Mouse (Mus musculus) WW6 (cell line): ENCODE data around the gene Tbkbp1.

Experiments
- DNase-seq: peaks from one replicate; pipeline ENCODE4 v3.0.0-alpha.2; 2013; ENCODE audit warnings: low read depth, low spot score

Tbkbp1 gene

DNA sequence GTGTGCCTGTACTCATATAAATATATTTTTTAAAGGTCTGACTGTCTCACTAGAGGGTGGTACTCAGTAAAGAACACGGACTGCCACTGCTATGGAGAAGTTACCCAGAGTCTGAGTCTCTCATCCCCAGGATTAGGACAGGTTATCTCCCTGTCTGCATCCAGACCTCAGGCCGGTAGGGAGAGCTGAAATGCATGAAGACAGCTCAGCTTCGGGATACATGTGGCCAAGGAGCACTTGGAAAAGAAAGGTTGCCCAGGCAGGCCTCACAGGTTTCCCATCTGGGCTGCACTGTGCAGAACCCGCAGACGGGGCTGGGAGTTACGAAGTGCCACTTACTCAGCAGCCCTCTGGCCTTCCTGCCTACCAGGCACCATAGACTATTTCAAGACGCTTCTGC lies 5.7 kb upstream of the Tbkbp1 start:
- DNase-seq = no peak

DNA sequence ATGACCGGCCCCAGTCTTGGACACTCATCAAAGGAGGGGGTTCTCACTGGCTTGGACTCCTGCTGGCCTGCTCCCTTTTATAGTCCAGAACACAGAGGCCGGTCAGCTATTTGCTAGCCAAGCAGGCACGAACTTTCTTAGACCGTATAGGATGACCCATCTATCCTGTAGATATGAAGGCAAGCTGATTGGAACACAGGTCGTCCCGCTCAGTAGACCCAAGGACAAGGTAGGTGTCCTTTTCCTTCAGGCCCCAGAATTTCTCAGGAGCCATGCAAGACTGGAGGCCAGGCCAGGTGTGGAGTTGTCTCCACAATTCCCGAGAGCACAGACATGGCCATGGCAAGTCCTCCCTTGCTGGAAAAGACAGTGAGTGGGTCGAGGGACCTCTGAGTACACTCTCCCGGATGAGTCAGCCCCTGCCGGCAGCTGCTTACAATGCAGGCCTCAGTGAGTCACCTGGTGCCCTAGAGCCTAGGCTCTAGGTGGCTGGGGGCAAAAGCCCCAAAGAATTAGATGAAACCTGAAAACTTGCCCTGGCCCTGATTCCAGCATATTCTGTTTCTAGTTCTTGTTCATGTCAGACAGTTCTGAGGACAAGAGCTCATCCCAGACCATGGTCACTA lies 1.5 kb upstream of the Tbkbp1 start:
- DNase-seq = no peak

DNA sequence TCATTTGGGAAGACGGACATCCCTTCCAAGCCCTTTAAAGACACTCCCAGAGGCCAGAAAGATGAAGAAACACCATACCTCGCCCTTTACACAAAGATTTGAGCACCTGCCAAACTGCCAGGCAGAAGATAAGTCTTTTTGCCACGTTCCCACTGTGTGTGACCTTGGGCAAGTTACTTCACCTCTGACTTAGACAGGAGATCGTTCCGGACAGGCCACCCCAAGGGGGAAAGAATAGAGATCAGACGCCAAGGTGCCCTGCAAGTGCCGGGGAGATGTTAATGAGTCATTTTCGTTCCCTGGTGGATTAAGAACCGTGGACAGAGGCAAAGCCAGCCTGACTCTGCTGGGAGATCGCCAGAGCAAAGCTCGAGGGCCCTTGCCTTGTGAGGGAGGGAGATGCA lies 730 bp upstream of the Tbkbp1 start:
- DNase-seq = no peak

DNA sequence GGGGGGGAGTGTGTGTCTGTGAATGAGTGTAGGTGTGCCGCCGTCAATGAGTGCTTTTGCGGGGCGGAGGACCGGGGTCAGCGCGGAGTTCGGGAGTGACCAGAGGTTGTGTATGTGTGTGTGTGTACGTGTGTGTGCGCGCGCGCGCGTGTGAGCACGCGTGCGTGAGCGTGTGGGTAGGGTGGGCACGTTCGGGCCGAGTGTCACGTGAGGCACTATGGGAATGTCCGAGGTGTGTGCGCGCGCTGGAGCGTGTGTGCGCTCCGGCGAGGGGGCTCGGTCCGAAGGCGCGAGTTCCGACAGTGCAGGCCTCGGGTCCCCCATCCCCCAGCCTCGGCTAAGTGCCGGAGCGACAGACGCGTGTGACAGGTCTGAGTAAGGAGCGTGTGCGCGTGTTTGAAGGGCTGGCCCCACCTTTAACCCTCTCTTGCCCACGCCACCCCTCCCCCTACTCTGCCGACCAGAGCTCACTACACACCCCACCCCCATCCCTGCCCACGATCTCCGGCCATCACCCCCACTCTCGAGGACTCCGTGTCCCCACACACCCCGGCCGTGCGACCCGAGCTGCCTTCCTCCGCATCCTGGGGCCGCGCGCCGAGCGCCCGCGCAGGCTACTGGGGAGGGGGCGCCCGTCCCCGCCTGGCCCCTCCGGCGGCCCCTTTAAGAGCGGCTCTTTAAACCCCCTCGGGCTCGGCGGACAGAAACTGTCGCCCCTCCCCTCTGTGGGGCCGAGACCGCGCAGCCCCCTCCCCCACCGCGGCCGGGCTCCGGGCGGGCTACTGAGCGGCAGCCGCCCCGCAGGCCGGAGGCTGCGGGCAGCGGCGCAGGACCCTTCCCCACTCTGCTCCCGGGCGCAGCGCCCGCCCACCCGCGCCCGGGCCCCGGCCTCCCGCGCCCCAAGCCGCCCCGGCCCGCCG lies 624 bp downstream of the Tbkbp1 start:
- no peak for DNase-seq

DNA sequence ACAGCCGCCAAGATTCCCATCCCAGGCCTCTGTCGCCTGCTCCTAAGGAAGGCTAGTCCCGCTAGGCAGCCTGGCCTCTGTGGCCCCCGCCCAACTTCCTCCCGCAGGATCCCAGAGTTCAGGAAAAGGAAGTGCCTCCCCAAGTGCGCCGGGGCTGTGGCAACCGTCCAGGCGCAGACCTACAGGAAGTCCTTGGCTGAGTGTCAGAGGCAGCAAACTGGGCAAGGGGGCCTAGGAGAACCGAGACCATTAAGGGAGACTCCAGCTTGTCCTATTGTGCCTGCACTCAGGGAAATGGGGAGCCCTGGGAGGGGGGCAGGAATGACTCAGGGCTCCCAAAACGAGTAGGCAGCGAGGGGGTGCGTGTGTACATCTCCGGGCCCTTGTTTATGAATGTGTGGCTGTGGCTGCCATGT lies 1.3 kb downstream of the Tbkbp1 start:
- DNase-seq = no peak

DNA sequence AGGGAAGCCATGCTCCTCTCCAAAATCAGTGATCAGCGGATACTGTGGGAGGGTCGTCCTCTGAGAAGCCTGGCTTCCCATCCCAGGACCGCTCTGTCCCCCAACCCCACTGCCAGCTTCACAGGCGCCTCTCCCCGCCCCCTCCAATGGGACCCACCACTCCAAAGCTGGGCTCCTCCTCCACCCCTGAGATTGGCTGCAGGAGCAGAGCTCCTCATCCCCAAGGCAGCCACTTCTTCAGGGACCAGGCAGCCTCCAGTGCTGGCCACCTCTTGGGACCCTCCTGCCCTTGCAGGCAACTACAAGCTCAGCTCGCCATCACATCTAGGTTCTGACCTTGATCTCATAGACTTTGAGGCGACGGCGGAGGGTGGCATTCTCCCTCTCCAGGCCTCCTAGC lies 2.3 kb downstream of the Tbkbp1 start:
- no peak for DNase-seq

DNA sequence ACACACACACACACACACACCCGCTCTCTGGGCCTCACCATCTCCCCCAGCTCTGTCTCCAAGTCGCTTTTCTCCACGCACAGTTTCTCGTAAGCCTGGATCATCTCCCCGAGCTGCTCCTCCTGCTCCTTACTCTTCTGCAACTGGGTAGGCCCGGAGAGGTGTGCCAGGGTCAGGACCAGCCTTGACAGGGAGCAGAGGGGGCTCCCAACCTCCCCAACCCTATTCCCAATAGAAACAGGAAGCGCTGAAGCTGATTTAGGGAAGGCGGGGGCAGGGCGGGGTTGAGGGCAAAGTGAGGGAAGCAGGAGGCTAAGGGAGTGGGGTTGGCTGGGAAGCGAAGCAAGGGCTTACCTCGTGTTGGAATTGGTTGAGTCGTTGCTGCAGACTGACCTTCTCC lies 2.7 kb downstream of the Tbkbp1 start:
- no peak for DNase-seq

DNA sequence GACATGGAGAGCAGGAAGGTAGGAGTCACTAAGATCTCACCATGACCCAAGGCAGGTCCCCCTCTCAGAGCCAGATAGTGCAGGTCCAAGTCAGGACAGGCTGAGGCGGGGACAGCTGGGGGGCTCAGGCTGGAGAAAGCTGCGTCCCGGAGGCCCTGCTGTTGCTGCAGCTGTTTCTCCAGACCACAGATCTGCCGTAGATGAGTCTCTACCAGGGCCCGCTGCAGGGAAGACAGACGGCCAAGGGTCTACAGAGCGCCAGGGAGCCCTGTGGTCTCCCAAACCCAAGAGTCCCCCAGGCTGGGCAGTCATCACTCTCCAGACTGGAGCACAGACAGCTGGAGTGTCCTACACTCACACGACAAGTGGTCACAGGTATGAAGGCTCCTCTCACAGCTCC lies 4.0 kb downstream of the Tbkbp1 start:
- no peak for DNase-seq

DNA sequence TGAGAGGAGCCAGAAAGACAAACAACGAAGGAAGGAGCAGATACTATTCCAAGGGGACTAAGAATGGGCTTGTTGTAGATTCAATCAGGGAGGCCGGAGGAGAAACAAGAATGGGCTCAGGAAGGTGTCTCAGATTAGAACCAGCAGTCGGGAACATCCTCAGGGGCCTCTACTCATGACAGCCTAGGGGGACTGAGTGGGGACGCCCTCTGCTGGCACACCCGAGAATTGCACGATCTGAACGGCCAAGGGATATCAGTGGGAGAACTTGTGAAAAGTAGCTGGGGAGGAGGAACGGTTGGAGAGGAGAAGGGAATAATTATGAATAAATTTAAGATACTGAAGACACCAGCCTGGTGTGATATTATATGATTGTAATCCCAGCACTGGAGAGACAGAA lies 4.6 kb downstream of the Tbkbp1 start:
- DNase-seq = peak; percentile 78

DNA sequence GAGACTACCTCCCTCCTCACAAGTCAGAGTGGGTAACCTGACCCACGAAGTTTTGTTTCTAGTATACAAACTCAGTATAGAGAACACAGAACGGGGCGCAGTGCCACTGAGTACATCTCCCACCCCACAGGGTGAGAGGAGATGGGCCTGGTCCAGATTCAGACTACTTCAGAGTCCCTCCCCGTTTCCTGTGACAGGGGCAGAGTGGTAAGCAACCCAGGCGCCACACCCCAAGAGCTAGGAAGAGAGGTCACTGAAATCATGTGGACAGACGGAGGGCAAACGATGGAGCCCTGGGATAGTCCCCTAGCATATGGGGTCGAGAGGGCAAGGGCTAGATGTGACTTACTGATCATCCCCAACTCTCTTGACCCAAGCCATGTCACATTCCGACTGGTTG lies 5.3 kb downstream of the Tbkbp1 start:
- DNase-seq = no peak

DNA sequence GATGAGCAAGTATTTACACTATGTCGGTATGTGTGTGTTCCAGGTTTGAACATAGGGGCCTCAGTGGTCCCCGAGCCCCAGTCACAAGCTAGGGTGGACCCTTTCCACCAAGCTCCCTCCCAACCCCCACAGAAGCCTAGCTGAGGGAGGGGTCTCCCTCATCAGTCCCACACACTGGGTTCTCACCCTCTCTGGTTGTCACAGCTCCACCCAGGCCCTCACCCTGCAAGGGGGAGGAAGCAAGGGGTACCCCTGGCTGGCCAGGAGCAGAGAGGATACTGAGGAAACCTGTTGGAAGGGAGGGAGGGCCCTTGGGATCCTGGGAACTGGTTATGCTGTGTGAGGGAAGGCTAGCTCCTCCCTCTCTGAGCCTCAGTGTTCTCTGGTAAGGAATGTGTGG lies 6.0 kb downstream of the Tbkbp1 start:
- DNase-seq = no peak

DNA sequence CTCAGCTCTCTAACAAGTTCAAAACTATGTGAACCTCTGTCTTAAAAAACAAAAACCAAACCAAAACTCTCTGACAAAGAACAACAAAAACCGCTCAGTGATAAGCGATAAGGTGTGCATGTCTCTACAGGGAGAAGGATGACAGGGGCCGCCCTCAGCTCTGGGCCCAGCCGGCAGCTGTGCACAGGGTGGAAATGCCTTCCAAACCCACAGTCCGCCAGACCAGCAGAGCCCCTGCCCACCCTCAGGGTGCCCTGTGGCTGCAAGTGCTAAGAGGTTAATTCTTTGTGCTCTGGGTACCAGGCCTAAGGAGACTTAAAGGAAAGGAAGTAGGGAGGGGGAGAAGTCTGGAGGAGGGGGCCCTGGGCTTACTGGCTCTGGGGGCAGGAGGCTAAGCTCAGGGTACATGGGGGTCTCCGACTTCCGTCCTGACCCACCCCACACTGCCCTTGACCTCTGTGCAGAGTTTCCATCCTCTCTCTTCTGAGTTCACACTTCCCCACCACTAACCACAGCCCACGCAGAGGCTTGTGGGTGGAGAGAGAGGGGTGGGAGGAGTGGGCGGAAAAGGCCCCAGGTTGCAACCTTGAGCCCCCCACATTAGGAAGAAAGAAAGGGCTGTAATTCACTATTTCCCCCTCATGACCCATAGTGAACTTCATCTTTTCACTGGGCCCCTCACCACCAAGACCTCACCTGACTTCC lies 7.9 kb downstream of the Tbkbp1 start:
- DNase-seq = no peak

DNA sequence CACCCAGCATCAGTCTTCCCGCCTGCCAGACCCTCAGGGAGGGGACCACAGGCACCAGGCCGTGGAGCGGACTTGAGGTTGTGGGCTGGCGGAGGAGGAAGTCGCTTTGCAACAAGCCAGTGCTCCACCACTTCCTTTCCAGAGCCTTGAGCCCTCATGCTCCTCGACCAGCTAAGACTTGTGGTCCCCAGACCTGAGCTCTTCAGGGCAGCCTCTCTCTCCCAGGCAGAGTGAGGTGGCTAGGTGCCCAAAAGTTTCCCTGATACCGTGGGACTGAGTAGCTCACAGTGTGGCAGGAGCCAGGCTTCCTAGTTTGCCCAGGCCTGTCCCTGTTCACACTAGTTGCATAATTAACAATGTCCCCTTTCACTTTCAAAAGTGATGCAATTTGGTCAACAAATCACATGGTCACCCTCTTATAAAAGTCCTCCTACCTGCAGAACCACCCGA lies 9.1 kb downstream of the Tbkbp1 start:
- no peak for DNase-seq

DNA sequence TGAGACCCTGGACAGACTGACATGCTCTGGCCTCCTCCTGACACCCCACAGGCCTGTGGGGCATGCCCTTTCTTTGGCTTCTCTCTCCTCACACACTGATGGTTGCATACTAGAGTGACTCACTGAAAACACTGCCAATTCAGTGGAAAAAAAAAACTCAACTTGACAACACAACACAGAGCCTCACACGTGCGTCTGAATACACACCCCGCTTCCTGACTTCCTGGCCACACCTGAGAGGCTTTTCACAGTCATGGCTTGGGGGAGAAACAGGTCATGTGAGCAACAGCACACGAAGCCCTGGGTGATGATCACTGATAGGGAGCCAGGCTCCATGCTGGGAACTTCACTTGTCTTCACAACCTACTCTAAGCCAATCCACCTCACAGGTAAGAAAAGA lies 10.5 kb downstream of the Tbkbp1 start:
- DNase-seq = no peak

DNA sequence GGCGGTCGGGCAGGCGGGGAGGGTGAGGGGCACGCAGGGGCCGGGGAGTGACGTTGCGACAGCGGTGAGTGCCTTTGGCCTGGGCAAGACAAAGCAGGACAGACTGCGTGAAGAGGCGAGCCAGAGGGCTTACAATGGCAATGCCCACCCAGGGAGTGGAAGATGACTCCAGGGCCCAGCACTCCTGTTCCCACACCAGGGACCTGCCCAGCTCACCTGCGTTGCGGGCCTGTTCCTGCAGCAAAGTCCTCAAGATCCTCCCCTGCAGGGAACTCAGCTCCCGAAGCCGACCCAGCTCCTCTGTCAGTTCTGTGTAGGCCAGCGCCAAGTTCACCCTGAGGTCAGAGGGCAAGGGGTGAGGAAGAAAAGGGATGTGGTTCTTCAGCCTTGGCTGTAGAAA lies 12.0 kb downstream of the Tbkbp1 start:
- no peak for DNase-seq

DNA sequence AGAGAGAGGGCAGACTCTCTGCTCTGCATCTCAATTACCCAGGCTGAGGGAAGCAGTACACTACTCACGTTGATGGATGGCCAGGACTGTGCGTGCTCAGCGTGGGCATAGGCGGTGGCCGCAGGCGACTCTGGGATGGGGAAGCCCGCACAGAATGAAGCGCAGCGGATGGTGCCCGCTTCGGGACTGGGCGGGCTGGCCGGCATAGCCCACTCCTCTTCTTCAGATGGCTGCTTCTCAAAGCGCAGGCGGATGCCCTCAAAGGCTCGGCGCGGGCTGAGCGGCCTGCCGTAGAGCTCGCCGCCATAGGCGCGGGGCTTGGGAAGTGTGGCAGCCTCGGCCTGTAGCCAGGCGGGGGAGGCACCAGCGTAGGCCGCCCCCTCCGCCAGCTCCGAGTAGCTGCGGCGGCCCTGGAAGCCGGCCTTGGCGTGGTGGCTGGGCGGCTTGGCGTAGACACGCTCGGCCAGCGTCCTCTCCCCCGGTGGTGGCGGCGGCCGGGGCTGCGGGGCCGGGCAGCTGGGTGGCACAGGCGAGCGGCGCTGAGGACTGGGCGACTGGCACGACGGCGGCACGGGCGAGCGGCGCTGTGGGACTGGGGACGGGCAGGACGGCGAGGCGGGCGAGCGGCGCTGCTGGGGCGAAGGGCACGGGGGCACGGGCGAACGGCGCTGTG lies 12.6 kb downstream of the Tbkbp1 start:
- no peak for DNase-seq

DNA sequence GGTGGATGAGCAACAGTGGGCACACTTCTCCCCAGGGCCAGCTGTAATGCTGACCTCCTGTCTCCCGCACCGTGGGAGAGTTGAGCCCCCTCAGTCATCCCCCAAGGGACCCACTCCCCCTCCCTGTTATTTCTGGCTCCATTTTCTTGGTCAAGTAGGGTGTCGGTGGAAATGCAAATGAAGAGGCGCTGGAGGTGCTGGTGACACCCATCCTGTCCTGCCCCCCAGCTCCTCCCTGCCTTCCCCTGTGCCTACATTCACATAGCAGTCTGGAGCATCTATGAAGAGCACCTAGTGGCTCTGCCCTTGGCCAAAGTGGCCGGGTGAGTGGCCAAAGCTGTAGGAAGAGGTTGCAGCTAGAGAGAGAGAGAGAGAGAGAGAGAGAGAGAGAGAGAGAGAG lies 18.0 kb downstream of the Tbkbp1 start:
- DNase-seq = no peak

DNA sequence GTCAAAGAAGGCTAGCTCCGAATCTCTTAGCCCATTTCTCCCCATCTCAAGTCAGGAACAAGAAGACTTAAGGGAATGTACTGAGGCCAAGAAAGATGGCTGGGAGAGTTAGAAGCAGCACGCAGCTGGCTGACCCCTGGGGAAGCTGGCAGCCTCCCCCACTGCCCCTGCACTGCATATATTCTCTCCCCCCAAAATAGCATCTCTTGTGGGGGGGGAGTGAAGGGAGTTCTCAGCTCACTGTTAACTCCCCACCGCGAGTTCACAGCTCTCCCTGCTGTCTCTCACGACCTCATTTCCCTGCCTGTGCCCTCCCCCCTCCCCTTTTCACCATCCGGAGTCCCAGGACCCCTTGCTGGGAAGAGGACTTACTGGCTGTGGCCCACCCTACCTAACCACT lies 19.1 kb downstream of the Tbkbp1 start:
- no peak for DNase-seq

DNA sequence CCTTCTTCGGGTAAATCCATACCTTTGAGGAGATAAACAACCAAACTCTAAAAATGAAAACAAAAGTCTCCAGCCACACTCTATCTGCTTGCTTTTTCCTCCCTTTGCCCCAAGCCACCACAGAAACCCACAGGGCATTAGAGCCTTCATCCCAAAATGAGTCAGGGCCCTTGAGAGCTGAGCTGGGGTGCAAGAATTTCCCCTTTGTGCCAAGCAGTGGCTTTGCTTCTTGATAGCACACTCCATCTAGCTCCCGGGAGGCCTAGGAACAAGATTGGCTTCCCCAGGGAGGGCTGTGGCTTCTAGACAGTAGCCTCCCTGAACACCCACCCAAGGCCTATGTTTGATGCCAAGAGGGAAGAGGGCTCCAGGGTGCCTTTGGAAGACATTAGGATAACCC lies 19.6 kb downstream of the Tbkbp1 start:
- DNase-seq = no peak

DNA sequence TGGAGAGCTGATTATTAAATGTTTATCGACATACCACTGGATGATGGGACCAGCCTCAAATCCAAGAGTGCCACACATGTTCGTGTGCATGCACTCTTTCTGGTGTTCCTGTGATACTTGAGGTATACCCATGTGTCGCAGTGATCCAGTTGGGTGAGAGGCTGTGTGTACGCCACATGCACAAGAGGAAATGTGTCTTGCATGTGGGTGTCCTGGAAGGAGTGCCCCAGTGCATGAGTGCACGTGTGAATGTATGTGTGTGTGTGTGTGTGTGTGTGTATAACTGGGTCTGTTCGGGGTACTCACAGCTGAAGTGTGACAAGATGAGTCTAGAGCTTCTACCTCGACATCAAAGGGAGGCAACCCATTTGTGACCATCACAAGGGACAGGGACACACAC lies 21.0 kb downstream of the Tbkbp1 start:
- DNase-seq = no peak

DNA sequence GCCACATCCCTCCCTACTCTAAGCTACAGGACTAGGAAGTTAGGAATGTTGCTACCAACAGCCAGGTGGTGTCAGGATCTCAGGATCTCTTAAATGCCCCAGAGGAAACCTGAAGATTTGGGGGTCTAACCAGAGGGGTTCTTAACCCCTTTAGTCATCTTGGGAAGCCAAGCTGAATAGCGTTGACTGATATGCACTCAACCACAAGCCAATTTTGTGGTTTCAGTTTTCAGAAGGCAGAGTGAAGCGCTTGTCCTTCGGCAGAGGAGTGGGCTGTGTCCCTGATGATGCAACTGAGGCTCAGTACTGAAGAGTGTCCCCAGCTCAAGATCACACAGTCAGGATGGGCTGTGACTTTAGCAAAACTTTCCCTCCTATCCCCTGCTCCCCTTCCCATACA lies 22.3 kb downstream of the Tbkbp1 start:
- DNase-seq = no peak
